Comparison of ENCODE assay signal across 21 mouse cellular contexts in genomic region chr4:63068499-63069175, GRCm38 (mm10).
A peak's percentile ranks its signal among the peaks of the same experiment; 100 is the strongest.
DNase-seq lines count a peak whose midpoint lies in the region; ATAC-seq lines count a peak whose summit lies in the region.
"Had no signal": no experiment of that assay in that cellular context is flagged by ENCODE, and none has a peak within 500 bp of the region (broad histone marks: within the 10 kb centered on the region; RNA-seq: fewer than 3 reads in every experiment).

No protein-coding gene starts in this region.

- H3K9me3 ChIP-seq in kidney, embryonic 15.5 days (replicated peaks) = no peaks in the 10 kb centered on the region
- H3K9me3 ChIP-seq: hindbrain, embryonic 13.5 days; liver, embryonic 13.5 days; neural tube, embryonic 12.5 days; stomach, embryonic 15.5 days had no signal

- 65% methylated on average over 12 of the region's 12 CpGs for WGBS in kidney, embryonic 15.5 days

- DNase-seq in kidney, adult 8-10 months = no peak
- peak; percentile 84 for DNase-seq in right cerebral cortex, adult 18-20 months
- DNase-seq in right cerebral cortex, postnatal 4 days = no peak
- peak; percentile 39 for DNase-seq in layer of hippocampus, adult 9-11 months
- DNase-seq in right cerebral cortex, postnatal 36 days (ENCODE audit: low spot score in 2 of 2) = peak; percentile 45 to 65
- no peak for DNase-seq in cerebellum, postnatal 10 days
- DNase-seq in ovary, postnatal 36 days (ENCODE audit: low spot score) = no peak
- DNase-seq: adrenal gland, postnatal 25 days; cerebellum, adult 9-11 months; liver, embryonic 13.5 days; spleen, adult 18-20 months; thymus, postnatal 14 days had no signal

- H3K27ac ChIP-seq in kidney, embryonic 15.5 days = peak overlapping the region; percentile 87
- H3K27ac ChIP-seq: heart, adult 2 months; hindbrain, embryonic 13.5 days; liver, embryonic 13.5 days; neural tube, embryonic 12.5 days; stomach, embryonic 15.5 days had no signal

- H3K9ac ChIP-seq in kidney, embryonic 15.5 days = no peak overlapping the region
- H3K9ac ChIP-seq: hindbrain, embryonic 13.5 days; liver, embryonic 13.5 days; neural tube, embryonic 12.5 days; stomach, embryonic 15.5 days had no signal

- peaks cover under 1% of the 10 kb centered on the region; the same call in 1 of the 2 replicates for H3K36me3 ChIP-seq in kidney, embryonic 15.5 days
- H3K36me3 ChIP-seq: G1E; hindbrain, embryonic 13.5 days; liver, embryonic 13.5 days; neural tube, embryonic 12.5 days; stomach, embryonic 15.5 days had no signal

- no peaks in the 10 kb centered on the region for H3K27me3 ChIP-seq in kidney, embryonic 15.5 days
- H3K27me3 ChIP-seq: hindbrain, embryonic 13.5 days; liver, embryonic 13.5 days; neural tube, embryonic 12.5 days; stomach, embryonic 15.5 days had no signal

- no peak for ATAC-seq in kidney, embryonic 15.5 days (replicated peaks; ENCODE audit: low FRiP score)
- ATAC-seq: intestine, embryonic 16.5 days had no signal

- H3K4me1 ChIP-seq in kidney, embryonic 15.5 days = peaks cover 86% of the 10 kb centered on the region
- H3K4me1 ChIP-seq: megakaryocyte, embryonic 14.5 days had no signal

- no peak overlapping the region for H3K4me3 ChIP-seq in kidney, embryonic 15.5 days (replicated peaks)
- H3K4me3 ChIP-seq: erythroblast, embryonic 14.5 days; heart, adult 2 months; hindbrain, embryonic 13.5 days; liver, embryonic 13.5 days; megakaryocyte, embryonic 14.5 days; neural tube, embryonic 12.5 days; stomach, embryonic 15.5 days had no signal

- no peak overlapping the region for H3K4me2 ChIP-seq in kidney, embryonic 15.5 days
- H3K4me2 ChIP-seq: hindbrain, embryonic 13.5 days; liver, embryonic 13.5 days; neural tube, embryonic 12.5 days; stomach, embryonic 15.5 days had no signal

Comparison
In these comparisons a context has a peak if more than half of its experiments do, and no peak if none do; other contexts are left out.
1. DNase-seq: peak in right cerebral cortex, adult 18-20 months (single experiment), layer of hippocampus, adult 9-11 months (single experiment) and right cerebral cortex, postnatal 36 days (2 of 2); none in kidney, adult 8-10 months (0 of 2), right cerebral cortex, postnatal 4 days (single experiment), cerebellum, postnatal 10 days (0 of 2) and ovary, postnatal 36 days (single experiment).